Mouse (Mus musculus): ENCODE measurements around the gene Apba3.

Gene Apba3

DNA sequence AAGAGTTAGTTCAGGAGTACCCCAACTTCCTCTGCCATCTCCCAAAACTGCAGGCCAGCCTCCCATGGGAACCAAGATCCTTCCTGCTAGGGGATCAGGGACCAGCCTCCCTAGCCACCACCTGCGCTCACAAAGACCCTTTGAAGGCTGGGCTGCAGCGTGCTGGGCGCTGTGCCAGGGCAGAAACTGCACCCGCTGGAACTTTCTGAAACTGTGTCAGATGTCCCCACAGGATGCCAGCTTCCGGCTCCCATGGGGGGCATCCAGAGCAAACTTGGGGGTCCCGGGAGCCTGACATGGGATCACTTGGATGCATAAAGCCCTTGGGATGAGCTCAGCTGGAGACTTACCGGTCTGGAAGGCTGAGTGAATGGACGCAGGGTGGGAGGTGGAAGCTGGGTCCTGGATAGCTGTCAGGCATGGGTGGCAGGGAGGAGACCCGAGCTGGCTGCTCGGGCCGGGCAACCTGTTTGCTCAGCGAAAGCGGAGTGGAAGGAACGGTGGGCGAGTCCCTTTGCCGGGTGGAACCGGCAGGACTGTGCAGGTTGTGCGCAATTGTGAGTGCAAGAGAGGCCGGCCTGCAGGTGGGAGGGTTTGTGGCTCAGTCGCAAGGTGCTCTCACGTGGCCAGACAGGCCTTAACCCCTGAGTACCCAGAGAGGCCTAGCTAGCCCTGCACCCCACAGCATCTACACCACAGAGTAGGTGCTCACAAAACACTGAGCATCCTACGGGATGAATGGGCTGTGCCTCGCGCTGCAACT is 24.1 kb downstream of the Apba3 start:
- no peak for DNase-seq (ENCODE audit: low spot score in 2 of 2)

DNA sequence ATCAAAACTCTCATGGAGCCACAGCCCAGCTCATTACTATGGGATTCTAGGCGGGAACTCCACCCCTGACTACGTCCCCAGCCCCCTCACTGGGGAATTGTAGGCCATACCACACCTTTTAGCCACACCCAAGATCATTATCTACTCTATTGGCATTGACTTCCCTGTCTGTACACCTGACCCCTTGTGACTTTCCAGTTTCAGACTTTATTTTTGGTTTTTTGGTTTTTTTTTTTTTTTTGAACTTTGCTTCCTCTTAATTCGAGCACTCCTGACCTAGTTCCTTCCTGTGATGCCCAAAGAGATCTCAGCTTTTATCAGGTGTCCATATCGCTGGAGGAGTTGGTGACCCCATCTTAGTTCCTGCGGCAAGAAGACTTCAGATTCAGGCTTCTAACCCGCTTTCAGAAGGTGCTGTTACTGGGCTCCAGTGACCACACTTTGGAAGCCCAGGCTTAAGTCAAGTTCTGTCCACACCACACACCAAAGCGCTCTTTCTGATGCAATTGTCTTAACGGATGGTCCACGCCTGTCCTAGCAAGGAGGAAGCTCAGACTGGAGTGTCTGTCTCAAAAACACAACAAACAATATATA is 24.8 kb downstream of the Apba3 start, which contains the start of gene Tjp3:
Tjp3 (minus strand) TSS at position 71 of the 594 bp plus-strand sequence.
- DNase-seq (ENCODE audit: low spot score in 2 of 2): no peak

DNA sequence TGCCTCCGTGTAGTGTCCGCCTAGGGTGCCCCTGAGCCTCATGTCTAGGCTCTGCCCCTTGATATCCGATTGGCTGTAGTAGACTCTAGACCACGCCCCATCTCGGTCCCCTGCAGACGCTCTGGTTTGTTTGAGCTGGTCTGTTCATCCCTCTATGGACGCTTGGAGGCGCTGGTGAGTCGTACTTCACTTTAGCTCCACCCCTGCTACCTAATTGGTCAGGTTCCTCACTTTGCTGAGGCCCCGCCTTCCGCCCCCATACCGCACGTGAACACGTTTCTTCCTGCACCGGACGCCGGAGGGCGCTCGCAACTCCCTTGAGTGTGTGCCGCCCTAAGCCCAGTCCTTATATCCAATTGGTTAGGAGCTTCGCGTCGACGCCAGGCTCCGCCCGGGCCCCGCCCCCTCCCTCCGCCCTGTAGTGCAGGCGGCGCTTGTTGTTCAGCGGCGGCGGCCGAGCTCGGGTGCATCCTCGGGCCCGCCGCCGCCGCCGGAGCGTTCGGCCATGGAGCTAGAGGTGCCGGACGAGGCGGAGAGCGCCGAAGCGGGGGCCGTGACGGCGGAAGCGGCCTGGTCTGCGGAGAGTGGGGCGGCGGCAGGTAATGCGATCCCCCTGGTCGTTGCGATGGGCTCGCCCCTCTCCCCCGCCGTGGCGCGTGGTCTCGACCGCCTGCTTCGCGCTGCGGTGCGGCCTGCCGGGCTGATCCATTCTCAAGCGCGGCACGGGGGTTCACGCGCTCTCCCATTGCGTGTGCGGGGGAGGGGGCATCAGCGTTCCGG is 26.0 kb downstream of the Apba3 start, which contains the start of gene Pip5k1c:
Pip5k1c (plus strand) TSS at position 410 of the 780 bp plus-strand sequence.
- DNase-seq (ENCODE audit: low spot score in 2 of 2): peak; percentile 100

DNA sequence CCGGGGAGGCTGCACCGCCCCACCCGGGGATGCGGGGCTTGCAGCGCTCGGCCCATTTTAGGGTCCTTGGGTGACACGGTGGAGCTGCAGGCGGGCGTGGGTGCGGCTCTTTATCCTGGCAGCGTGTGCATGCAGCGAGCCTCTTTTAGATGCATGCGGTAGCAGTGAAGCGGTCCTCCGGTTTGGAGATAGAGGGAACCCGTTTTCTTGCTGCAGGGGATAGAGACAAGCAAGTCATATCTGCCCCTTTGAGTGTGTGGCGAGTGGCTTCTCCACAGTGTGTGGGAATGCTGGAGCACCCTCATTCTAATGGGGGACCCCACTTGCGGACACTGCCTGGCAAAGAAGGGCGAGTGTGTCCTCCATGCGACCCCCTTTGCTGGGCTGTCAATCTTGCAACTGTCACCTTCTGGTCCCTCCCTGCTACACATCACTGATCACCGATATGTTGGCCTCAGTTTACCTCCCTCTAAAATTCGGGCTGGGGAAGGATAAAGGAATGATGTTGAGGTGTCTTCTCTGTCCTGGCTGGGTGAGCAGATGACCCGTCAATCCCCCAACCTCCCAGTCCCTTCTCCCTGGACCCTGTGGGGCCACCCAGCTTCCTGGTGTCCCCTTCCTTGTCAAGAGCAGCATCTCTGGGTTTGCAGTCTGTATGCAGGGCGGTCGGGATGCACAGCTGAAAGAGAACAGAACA is 26.7 kb downstream of the Apba3 start:
- no peak for DNase-seq (ENCODE audit: low spot score in 2 of 2)

DNA sequence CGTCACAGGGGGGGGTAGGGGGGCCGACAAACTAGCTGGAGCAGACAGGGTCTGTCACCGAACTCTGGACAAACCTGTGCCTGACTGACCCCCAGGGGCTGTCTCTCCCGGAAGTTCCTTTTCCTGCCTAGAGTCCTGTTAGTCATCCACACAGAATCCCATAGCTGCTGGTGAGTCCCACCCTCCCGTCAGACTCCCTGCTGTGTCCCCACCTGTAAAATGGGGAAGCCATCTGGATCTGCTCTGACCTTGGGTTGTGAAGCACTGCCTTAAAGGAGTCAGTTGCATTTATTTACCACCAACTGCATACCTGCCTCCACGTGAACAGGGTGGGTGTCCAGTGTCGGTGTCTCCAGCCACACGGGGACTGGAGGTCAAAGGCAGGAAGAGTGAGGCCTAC is 27.7 kb downstream of the Apba3 start:
- DNase-seq (ENCODE audit: low spot score in 2 of 2): no peak

DNA sequence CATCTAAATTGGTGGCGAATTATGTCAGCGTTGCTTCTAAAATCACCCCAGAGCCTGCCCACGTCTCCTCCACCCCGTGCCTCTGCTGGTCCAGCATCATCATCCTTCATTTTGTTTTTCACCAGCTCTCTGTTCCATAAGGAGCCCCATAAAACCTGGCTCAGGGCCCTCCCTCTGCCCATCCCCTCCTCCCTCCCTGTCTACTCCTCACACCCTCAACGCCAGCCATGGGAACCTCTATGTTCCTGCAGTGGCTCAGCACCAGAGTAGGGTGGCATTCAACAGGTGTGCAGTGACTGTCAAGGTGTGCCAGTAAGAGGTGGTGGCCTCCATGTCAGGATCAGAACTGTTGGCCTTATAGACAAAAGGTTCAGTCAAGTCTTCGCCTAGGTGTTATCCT is 28.4 kb downstream of the Apba3 start:
- no peak for DNase-seq (ENCODE audit: low spot score in 2 of 2)

DNA sequence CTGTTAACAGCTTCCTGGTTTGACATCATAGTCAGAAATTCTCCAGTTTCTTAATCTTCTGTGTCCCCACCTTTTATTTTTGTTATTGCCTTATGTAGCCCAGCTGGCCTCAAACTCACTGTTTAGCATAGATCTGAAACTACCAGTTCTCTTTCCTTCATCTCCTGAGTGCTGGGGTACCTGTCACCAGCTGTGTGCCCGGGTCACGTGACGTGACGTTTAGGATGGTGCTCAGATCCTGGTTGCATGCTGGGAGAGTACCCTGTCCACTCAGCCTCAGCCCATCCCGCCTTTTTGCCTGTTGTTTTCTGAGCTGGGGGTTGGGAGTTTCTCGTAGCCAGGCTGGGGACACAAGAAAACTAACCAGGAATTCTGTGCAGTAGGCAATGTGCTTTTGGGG is 30.5 kb downstream of the Apba3 start:
- DNase-seq (ENCODE audit: low spot score in 2 of 2): no peak

DNA sequence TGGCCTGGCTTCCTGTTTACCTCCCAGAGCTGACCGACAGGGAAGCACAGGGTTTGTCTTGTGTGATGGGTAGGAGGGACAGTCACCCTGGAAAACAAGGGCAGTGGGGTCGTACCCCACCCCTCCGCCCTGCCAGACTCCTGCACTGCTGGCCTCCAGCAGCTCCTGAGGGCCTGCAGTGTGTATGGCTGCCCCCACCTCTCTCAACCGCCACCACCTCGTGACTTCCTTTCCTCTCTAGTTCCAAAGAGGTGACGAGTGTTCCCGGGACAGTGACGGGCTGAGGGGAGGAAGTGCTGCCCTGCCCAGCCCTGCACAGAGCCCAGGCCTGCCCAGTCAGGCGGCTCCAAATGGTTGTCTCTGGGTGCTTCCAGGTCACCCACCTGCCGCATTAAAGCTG is 31.1 kb downstream of the Apba3 start:
- peak; percentile 71 to 82 for DNase-seq (ENCODE audit: low spot score in 2 of 2)

DNA sequence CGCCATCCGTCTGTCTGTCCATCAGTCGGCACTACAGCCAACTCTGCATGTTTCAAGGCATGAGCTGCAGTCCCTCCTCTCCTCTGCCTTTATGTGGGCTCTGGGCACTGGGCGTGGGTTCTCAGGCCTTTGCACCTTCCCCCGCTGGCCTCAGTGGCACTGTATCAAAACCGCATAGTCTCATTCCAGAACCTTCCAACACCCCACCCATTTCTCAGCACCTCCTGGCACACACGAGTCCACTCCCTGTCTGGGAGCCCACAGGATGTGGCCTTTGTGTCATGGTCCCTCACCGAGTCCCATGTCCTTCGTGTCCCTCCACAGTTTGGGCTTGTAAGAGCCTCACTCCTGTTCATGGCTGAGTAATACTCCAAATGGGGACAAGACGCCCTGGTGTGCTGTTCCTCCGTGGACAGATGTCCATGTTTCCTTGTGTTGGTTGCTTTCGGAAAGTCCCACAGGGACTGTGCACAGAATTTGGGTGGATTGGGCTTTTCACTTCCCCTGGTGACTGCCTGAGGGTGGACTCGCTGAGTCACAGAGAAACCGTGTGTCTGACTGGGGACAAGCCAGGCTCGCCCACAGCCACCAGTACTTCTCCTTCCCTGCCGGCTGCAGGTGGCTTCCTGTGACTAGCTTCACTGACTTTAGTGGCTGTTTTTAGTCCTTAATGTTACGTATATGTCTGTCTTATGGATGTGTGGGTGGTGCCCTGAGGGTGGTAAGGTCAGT is 31.8 kb downstream of the Apba3 start:
- peak in 1 of 2 experiments; percentile 59 for DNase-seq (ENCODE audit: low spot score in 2 of 2)

DNA sequence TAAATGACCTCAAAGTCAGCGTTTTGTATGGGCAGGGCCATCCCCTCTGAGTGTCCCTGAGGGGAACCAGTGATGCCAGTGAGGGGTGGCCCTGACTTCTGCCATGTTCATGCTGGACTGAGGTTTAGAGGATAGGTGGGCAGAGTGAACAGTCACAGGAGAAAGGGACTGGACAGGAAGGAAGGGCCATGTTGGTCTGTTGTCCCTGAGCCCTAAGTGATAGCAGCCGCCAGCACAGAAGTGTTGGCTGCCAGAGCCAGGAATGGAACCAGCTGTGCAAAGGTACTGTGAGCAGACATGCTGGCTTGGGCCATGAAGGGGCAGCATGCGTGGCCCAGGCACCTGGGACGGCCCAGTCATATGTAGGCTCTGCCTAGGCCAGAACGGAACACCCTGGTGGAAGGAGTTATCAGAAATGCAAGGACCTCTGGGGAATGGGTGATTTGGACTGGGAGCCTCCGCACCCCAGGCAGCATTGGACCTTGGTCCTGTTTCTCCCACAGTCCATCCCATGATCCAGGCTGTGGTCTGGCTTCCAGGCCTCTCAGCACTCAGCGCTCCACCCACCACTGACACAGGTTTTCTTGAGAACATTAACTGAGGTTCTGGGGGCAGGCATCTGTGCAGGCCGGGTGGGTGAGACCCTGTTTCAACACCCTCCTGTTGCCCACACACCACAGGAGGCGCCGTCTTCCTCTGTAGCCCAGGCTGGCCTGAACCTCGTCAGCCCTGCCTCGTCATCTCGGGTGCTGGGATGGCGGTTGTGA is 33.0 kb downstream of the Apba3 start:
- no peak for DNase-seq (ENCODE audit: low spot score in 2 of 2)

DNA sequence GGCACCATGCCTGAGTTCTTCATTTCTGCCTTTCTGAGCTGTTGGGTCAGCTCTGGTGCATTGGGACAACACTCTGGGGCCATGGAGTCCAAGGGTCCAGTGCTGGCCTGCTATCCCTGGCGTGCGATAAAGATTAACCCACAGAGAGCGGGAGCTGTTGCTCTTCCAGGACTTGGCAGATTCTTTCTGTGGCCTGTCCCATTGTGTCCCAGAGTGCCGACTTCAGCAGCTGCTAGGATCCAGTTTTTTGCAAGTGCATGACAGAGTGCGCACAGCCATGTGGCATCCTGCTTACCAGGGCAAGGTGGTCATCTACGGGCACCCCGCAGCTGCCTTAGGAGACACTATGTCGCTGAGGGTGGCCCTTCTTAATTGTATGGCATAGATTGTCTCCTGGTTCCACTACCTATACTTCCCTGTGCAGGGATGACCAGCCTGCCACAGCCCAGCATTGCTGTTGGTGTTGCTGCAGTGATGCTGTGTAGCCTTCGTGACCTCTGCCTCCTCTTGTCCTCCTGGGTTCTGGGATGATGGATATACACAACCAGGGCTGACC is 33.7 kb downstream of the Apba3 start:
- no peak for DNase-seq (ENCODE audit: low spot score in 2 of 2)

DNA sequence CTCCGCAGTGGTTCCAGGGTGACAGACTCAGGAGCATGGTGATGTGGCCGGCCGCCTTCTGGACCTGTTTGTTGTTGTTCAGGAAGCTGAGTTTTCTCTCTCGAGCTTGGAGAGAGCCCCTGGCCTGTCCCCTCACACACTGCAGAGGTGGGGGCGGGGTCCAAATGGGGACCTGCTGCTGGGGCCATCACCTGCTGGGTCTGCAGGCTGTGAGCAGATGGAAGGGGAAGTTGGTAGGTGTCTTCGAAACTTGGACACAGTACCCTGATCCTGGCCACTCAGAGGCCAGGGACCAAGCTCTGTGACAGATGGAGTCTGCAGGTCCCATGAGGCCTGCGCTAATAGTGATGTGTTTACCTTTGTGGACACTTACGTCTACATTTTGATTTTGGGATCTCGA is 34.6 kb downstream of the Apba3 start:
- no peak for DNase-seq (ENCODE audit: low spot score in 2 of 2)

DNA sequence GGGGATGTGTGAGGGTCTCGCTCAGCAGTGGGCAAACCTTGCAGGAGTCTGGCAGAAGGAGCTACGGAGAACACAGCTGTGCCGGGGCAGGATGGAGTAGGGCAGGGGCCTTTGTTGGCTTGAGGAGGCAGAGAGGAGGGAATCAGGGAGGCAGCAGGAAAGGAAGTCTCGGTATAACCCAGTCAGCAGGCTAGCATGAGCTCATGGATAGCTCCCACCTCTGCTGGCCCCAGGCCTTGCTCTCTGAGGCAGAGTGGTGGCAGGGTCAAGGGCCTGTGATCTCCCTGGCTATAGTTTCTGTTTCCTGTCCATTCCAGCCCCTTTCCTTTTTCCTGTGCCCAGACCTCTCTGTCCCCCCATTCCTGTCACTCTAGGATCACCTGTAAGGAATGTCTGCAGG is 35.5 kb downstream of the Apba3 start:
- no peak for DNase-seq (ENCODE audit: low spot score in 2 of 2)

DNA sequence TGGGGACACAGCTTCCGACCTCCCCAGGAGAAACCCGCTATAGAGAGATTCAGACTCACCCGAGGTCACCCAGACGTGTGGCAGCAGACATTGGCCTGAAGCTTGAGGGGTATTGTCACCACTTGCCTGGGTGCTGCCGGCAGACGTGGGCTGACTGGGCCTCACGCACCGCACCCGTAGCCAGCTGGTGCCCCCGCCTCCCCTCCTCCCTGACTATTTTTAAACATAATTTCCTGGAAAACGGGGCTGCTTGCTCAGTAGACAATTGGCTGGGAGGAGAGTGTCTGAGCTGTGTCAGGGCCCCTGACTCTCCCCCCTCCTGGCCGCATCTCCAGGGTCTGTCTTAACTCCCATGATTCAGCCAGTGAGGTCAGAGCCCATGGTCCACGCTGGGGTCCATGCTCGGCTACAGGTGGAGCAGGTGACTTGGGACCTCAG is 36.0 kb downstream of the Apba3 start:
- DNase-seq (ENCODE audit: low spot score in 2 of 2): no peak

DNA sequence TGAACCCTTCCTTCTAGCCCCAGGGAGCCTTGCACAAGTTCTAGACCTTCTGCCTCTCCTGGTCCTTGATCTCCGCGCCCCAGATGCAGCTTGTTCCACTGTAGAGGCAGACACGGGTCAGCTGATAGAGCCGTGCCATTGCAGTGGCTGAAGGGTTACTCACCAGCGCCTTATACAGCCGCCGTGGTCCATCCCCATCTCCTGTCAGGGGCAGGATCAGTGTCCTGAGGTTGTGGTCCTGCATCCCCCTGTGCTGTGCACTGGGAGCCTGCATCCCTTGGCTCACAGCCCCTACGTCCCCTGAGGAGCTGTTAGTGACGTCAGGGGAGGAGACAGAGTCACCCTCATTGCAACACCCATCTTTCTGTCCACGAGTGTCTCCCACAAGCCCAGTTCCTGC is 36.5 kb downstream of the Apba3 start:
- no peak for DNase-seq (ENCODE audit: low spot score in 2 of 2)

DNA sequence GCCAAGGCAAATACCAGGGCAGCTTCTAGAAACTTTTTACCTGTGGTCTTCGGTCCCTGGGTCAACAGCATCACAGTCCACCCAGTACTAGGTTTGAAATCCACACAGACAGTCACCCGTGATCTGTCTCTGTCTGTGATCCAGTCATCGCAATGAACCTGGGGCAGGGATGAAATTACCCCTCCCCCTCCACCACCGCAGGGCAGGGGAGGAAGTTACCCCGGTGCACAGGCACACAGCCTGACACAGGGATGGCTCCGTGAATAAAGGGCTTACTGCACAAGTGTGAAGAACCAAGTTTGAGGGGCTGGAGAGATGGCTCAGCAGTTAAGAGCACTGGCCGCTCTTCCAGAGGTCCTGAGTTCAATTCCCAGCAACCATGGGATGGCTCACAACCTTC is 37.0 kb downstream of the Apba3 start:
- DNase-seq (ENCODE audit: low spot score in 2 of 2): no peak

DNA sequence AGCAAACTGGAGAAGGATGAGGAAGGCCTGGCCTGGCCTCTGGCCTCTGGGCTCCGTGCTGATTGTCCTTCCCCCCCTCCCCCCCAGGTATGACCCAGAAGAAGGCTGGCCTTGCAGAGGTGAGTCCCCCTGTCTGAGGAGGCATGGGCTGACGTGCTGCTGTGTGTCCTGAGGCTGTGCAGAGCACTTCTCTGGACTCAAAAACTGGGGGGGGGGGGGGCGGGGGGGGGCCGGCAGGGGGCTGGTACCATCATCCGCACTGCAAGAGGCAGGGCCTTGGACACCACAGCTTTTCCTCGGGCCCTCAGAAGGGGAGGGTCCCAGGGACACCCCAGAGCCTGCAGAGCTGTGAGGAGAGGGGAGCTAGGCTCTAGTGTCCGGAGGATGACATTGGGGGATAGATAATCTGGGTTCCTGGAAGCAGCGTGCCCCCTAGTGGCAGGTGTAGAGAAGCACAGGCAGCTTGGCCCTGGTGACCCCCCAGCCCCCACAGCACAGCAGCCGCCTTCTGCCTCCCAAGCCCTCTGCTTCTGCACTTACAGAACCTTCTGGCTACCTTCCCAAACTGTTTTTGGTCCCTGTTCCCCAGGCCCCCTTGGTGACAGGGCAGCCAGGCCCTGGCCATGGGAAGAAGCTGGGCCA is 38.0 kb downstream of the Apba3 start:
- DNase-seq (ENCODE audit: low spot score in 2 of 2): no peak

DNA sequence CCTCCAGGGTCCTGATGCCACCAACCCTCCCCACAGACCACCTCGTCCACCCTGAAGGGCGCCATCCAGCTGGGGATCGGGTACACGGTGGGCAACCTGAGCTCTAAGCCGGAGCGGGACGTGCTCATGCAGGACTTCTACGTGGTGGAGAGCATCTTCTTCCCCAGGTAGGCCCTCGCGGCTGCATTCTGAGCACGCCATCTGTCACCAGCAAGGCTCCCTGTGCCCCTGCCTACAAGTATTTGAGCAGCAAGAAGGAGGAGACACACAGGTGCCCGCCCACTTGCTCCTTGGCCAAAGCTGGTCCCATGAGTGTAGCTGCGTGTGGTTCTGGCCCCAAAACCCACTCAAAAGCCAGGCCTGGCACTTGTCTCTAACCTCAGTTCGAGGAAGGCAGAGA is 38.9 kb downstream of the Apba3 start:
- no peak for DNase-seq (ENCODE audit: low spot score in 2 of 2)

DNA sequence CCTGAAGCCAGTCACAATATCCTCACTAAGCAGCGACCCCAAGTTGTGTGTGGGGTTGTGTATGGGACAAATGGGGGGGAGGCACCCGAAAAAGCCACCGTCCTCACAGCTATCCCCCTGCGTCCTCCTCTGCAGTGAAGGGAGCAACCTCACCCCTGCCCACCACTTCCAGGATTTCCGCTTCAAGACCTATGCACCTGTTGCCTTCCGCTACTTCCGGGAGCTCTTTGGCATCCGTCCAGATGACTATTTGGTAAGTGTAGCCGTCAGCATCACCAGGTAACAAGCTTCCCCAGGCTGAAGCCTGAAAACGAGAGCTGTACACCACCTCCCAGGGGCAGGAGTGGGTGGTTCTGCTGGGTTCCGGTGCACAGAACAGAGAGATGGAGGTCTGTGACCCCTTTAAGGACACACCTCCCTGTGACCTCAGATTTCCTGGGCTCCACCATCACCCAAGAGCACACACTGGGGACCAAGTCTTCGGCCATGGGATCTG is 39.5 kb downstream of the Apba3 start:
- DNase-seq (ENCODE audit: low spot score in 2 of 2): no peak
